Mouse (Mus musculus): ENCODE measurements around the gene Plekhh3.

The Plekhh3 gene

GRCm38 (mm10) chr11:101187541-101187940, 16.4 kb upstream of the Plekhh3 start:
- no peak for DNase-seq (ENCODE audit: low read depth in 1 of 2, low spot score in 2 of 2)

DNA sequence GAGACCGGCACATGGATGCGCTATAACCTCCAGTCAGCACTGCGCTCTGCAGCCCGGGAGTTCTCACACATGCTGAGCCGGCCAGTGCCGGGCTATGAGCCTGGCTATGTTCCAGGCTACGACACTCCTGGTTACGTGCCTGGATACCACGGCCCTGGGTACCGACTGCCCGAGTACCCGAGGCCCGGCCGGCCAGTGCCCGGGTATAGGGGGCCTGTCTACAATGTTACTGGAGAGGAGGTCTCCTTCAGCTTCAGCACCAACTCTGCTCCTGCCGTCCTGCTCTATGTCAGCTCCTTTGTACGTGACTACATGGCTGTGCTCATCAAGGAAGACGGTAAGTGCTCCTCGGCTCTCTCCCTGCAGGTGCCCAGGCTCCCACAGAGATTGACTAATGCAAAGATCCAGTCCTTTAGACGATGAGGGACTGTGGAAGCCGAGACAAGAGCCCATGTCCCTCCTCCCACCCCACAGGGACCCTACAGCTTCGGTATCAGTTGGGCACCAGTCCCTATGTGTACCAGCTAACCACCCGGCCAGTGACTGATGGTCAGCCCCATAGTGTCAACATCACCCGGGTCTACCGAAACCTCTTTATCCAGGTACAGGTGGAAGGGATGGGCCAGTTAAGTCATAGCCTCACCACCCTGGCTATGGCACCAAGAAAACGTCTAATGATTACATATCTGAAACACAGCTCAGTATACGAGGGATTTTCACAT, 15.5 kb upstream of the Plekhh3 start:
- no peak for DNase-seq (ENCODE audit: low read depth in 1 of 2, low spot score in 2 of 2)

DNA sequence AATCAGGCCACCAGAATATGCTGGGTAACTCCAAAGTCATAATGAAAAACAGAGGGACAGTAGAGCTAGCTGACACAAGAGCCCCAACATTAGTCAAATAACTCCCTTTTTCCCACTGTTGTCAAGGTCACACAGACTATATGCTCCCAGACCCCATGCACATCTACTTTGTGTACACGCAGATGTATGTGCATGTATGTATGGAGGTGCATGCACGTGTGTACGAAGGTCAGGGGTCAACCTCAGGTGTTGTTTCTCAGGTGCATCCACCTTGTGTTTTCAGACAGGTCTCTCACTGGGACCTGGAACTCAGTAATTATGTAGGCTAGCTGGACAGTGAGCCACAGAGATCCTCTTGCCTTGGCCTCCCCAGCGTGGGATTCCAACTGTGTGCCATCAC, 14.3 kb upstream of the Plekhh3 start:
- no peak for DNase-seq (ENCODE audit: low read depth in 1 of 2, low spot score in 2 of 2)

DNA sequence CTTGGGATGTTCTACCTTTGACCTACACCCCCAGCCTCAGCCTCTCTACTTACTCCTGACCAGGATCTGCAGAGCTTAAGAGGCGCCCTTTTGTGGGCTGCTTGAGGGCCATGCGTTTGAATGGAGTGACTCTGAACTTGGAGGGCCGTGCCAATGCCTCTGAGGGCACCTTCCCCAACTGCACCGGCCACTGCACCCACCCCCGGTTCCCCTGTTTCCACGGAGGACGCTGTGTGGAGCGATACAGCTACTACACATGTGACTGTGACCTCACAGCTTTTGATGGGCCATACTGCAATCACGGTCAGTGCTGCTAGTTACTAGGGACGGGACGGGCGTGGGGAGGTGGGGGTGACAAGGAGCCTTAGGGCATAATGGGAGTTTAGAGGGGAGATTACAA, 13.8 kb upstream of the Plekhh3 start:
- DNase-seq (ENCODE audit: low read depth in 1 of 2, low spot score in 2 of 2) = no peak

- no peak for DNase-seq (ENCODE audit: low read depth in 1 of 2, low spot score in 2 of 2)
These were observed 11.8 kb upstream of the Plekhh3 start for GRCm38 (mm10) chr11:101182771-101183517.

GRCm38 (mm10) chr11:101181961-101182360, 10.8 kb upstream of the Plekhh3 start:
- DNase-seq (ENCODE audit: low read depth in 1 of 2, low spot score in 2 of 2) = no peak

- peak in 1 of 2 experiments; percentile 53 for DNase-seq (ENCODE audit: low read depth in 1 of 2, low spot score in 2 of 2)
These were observed 9.9 kb upstream of the Plekhh3 start for GRCm38 (mm10) chr11:101180846-101181740.

GRCm38 (mm10) chr11:101180261-101180660, 9.1 kb upstream of the Plekhh3 start:
- no peak for DNase-seq (ENCODE audit: low read depth in 1 of 2, low spot score in 2 of 2)

DNA sequence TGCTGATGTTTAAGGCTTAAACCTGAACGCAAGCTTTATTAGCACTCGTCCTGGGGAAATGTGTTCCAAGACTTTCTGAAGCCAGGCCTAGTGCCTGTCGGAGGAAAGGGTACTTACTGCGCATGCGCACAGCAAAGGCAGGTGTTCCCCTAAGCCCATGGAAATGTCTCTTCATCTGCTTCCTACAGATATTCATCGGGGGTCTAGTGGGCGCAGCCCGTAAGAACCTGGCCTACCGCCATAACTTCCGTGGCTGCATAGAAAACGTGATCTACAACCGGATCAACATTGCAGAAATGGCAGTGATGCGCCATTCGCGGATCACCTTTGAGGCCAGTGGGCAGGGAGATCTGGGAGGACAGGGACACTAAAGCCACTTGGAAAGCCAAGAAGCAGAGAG, 8.2 kb upstream of the Plekhh3 start:
- DNase-seq (ENCODE audit: low read depth in 1 of 2, low spot score in 2 of 2) = no peak

- DNase-seq (ENCODE audit: low read depth in 1 of 2, low spot score in 2 of 2) = no peak
These were observed 7.2 kb upstream of the Plekhh3 start for GRCm38 (mm10) chr11:101178061-101179058.

DNA sequence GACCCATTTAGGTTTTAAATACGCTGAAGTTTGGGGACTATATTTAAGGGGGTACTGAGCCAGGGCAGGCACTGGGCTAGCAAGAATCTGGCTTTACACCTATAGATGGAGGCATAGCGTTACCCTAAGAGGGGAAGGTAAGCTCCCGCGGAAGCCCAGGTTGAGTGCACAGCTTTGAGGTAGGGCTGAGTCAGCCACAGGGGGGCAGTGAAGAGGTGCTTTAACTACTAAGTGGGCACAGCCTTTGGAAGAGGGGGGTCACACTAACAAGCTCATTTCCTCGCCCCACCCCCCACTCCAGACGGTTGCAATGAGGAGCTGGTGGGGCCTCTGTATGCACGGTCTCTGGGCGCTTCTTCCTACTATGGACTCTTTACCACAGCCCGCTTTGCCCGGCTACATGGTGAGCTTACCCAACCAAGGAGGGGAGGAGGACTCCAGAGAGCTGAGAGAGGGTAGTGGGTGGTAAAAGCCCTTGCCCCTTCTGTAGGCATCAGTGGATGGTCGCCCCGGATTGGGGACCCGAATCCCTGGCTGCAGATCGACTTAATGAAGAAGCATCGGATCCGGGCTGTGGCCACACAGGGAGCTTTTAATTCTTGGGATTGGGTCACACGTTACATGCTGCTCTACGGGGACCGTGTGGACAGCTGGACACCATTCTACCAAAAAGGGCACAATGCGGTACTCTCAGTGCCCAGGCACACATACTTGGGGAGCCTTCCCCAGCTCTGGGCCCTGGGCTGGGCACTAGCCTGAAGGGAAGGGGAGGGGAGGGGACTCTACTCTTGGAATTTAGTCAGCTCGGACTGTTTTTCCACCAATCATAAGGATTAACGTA, 6.0 kb upstream of the Plekhh3 start:
- no peak for DNase-seq (ENCODE audit: low read depth in 1 of 2, low spot score in 2 of 2)

DNA sequence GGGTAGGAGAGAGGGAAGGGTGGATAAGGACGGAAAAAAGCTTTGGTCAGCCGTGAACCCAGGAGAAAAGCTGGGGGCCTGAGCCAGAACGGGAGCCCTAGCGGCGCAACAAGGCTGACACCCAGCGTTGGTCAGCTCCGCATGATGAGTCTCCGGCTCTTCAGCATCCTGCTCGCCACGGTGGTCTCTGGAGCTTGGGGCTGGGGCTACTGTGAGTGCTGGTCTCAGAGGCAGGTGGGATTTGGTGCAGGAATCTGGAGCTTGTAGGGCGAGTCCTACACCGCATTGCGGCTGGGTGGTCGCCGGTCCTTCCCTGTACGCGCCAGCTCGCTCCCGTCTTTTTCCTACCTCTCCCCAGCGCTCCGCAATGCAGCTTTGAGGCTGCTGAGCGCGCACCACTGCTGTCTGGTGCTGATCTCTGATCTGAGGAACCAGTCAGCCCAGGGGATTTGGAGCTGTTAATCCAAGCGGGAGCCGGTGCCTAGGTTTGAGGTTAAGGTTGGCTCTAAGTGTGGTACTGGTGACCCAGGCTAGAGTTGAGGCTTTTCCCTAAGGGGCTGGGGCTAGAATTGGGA, 5.1 kb upstream of the Plekhh3 start:
- DNase-seq (ENCODE audit: low read depth in 1 of 2, low spot score in 2 of 2) = no peak

DNA sequence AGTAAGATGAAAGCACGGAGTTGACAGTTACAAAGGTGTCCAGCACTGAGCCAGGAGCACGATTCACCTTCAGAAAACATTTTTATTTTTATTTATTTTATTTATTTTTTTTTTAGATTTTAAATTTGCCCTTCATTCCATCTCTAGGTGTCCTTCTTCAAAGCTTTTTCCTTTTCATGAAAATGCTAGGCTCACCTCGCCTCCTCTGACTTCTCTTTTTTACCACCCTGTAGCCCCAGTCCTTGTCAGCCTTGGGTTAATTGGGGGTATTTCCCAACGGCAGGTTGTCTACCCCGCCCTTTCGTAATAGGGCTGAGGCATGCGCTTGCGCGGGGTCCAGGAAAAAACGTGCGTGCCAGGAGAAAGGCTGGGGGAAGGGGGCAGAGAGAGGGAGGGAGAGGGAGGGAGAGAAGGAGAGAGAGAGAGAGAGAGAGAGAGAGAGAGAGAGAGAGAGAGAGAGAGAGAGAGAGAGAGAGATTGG, 4.5 kb upstream of the Plekhh3 start:
- no peak for DNase-seq (ENCODE audit: low read depth in 1 of 2, low spot score in 2 of 2)

- DNase-seq (ENCODE audit: low read depth in 1 of 2, low spot score in 2 of 2) = no peak
These were observed 3.9 kb upstream of the Plekhh3 start, which contains the start of gene Ccr10 for GRCm38 (mm10) chr11:101174851-101175628. Gene Ccr10, minus strand, starts transcription at chr11:101175443.

DNA sequence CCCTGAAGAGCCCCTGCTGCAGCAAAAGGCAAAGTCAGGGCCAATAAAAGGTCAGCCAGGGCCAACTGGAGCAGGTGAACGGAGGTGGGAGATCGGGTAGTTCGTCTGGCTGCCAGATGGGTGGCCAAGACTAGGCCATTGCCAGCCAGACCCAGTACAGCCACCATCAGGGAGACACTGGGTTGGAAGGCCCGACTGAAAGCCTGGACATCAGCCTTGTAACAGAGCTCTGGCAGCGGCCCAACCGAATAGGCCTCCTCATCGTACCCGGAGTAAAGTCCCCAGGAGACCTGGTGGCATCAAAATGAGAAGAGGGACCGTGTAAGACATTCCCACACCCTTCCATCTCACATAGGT, 3.2 kb upstream of the Plekhh3 start:
- DNase-seq (ENCODE audit: low read depth in 1 of 2, low spot score in 2 of 2) = no peak

DNA sequence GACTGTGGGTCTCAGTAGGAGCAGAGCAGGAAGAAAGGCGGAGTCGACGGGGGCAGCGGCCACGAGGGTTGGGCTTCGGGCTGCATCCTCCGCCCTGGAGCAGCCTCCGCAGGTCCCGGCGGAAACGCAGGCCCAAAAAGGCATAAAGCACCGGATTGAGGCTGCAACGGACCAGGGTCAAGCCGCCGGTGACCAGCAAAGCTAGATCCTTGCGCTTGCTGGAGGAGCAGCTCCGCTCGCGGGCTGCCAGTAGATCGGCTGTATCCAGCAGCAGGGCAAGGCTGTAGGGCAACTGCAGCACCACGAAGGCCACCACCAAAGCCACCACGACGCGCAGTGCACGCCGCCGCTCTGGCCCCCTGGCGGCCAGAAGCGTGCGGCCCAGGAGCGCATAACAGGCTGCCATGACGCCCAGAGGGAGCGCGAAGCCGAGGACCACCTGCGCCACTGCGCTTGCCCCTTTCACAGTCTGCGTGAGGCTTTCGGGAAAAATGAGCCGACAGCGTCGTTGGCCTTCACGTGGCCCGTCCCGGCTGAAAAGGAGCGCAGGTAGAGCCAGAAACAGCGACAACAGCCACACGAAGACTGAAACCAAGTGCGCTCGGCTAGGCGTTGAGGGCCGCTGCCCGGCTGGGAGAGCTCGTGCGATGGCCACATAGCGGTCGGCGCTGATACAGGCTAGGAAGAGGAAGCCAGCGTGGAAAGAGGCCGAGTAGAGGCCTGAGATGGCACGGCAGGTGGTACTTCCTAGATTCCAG, 2.7 kb upstream of the Plekhh3 start:
- peak in 1 of 2 experiments; percentile 63 for DNase-seq (ENCODE audit: low read depth in 1 of 2, low spot score in 2 of 2)

GRCm38 (mm10) chr11:101173112-101173511, 2.0 kb upstream of the Plekhh3 start:
- DNase-seq (ENCODE audit: low read depth in 1 of 2, low spot score in 2 of 2) = no peak

- no peak for DNase-seq (ENCODE audit: low read depth in 1 of 2, low spot score in 2 of 2)
These were observed 1.3 kb upstream of the Plekhh3 start for GRCm38 (mm10) chr11:101172434-101172815.
